Mouse (Mus musculus): ENCODE measurements around the gene Vmn2r118.

Gene Vmn2r118

GRCm38 (mm10) chr17:55625092-55625491, at the start of gene Vmn2r118:
Gene Vmn2r118, minus strand, starts transcription at chr17:55625192.
- DNase-seq (ENCODE audit: low spot score) = no peak

GRCm38 (mm10) chr17:55661099-55661498, 36.1 kb upstream of the Vmn2r118 start:
- DNase-seq (ENCODE audit: low spot score) = no peak

- DNase-seq (ENCODE audit: low spot score) = no peak
These were observed 34.2 kb downstream of the Vmn2r118 start for GRCm38 (mm10) chr17:55590838-55591237.

GRCm38 (mm10) chr17:55561774-55562173, 63.2 kb downstream of the Vmn2r118 start:
- no peak for DNase-seq (ENCODE audit: low spot score)

- DNase-seq (ENCODE audit: low spot score) = no peak
These were observed 76.5 kb downstream of the Vmn2r118 start for GRCm38 (mm10) chr17:55548476-55548875.

All from embryo, embryonic 10.5 days (tissue).